Mouse (Mus musculus) cerebral cortex, adult 2 months (tissue): ENCODE measurements around the gene Tmem88.

Experiments used
- WGBS: fragments of 180-500 bp; shearing (Covaris S2); methylation state at CpG from one replicate; pipeline ENCODE4 v1.1.7; 2018; 5-methylcytosine and 5-hydroxymethylcytosine counted together

Gene Tmem88

GRCm38 (mm10) chr11:69416509-69416908, 18.5 kb upstream of the Tmem88 start:
- 5% methylated on average over 4 of the region's 4 CpGs for WGBS

- WGBS: 7% methylated on average over 15 of the region's 25 CpGs
Measured at GRCm38 (mm10) chr11:69415668-69416451, 17.8 kb upstream of the Tmem88 start.

DNA sequence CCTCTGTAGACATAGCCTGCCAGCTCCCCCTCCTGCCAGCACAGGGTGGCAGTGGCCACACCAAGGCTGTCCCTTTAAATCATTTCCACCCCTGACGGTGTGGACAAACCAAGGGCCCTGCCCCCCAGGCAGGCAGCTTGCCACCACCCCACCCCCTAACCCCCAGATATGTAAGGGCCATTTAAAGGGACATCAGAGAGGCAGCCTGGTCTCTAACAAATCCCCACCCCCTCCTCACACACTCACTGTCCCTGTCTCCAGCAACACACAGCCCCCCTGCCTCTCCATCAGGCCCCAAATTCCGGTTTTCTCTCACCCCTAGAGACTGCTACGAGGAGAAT, 17.3 kb upstream of the Tmem88 start:
- WGBS: 7% methylated on average over 3 of the region's 3 CpGs

GRCm38 (mm10) chr11:69414421-69415326, 16.6 kb upstream of the Tmem88 start:
- 51% methylated on average over 4 of the region's 4 CpGs for WGBS

GRCm38 (mm10) chr11:69413221-69414181, 15.5 kb upstream of the Tmem88 start, which contains the start of gene Kdm6b:
Gene Kdm6b (minus strand): TSS chr11:69413675.
- 28% methylated on average over 12 of the region's 12 CpGs for WGBS

- WGBS: 39% methylated on average over 7 of the region's 7 CpGs
Measured at GRCm38 (mm10) chr11:69412548-69412947, 14.5 kb upstream of the Tmem88 start.

DNA sequence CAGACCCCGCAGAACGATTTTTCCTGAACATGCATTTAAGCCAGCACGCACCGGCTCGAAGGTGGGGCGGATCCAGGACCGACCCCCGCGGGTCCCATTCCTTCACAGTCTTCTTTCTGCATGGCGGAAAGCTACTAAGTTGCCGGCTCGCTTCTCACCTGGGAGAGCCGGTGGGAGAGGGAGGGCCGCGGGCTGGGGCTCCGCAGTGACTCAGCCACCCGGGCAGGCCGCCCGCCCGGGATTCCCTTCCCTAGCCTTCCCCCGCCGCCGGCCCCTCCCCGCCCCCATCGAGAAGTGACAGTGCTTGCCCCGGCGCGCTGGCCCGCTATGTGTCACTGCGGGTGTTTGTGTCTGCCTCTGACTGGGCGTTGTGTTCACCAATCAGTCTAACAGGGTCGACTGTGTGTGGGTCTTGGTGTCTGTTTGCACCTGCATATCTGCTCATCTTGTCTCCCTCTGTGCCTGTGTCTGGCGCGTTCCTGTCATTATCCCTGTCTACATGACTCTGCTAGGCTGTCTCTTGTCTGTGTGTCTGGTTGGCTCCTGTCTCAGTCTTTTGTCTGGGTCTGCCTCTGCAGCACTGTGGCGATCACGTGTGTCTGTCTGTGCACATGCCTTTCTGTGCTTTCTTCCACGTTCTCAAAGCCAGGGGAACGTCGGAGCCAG, 13.6 kb upstream of the Tmem88 start:
- WGBS: under 1% methylated on average over 39 of the region's 39 CpGs

DNA sequence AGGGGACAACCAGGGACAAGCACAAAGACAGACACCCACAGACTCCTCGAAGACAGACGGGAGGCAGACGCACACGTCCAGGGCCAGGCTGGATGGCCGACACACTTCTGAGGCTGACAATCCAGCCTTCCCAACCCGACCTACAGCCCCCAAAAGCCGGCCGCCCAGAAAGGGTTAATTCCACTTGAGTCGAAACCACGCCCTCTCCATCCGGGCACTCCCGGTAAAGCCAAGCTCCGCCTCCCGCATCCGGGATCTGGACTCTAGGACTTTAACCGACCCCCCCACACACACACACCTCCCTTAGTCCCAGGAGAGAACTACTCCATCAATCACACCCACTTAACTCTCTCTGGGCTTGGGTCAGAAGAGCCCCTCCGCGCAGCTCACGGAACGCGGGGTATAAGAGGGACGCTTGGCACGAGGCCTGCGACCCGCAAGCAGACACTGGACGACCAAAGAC, 13.1 kb upstream of the Tmem88 start:
- under 1% methylated on average over 26 of the region's 26 CpGs for WGBS

DNA sequence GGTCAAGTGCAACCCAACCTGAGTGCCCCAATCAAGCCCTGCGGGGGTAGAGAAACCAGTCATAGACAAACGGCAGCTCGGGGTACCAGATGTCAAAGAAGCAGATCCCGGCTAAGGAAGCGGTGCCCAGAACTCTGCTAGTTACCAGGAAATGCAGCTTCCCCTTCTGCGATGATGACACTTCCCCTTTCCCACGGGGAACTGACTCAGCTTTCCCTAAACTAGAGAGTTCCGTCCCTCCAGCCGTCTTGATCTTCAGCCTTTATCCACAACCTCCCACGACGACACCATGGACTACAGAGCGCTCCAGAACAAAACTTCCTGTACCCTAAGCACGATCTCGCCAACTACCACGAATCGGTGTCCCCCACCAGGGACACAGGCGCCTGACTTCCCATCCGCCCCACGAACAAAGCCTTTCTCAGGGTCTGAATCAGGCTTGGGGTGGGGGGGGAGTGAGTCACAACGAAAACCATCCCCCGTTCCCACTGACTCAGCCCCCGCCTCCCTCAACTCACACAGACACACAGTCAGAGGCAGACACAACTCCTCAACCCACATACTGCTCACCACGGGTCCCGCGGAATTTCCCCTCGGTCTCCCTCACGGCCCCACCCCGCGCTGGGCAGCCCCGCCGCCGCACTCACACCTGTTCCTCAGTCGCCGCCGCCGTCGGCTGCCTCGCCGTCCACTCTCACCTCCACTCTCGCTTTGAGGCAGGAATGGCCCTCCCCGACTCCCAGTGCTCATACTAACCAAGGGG, 12.5 kb upstream of the Tmem88 start:
- WGBS: under 1% methylated on average over 41 of the region's 41 CpGs

GRCm38 (mm10) chr11:69410045-69410309, 11.9 kb upstream of the Tmem88 start:
- WGBS: 1% methylated on average over 18 of the region's 18 CpGs

DNA sequence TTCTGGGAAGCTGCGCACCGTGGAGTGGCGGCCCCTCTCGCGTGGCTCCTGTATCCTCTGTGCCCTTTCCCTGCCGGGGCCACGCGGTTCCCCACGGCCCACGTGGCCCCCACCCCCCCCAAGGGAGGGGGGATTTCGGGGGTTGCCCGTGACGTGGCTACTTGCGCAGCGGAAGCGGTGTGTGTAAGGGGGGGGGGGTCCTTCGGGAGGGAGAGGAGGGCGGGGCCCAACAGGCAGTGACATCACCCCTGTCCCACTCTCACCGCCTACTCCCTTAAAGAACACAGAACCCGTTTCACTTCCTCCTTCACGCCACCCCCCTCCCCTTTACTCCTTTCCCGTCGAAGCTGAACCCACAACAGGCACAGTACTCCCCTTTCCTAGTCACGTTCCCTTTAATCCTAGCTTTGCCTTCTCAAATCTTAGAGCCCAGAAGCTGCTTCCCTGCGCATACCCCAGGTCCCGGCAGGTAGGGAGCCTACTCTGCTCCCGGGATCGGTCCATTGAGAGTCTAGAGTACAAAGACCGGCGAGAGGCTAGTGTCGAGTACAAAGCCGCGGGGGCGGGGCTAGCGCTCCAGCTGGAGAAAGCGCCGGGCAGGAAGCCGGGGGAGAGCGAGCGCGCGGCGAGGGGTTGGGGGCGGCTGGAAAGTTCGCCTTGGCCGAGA, 11.5 kb upstream of the Tmem88 start:
- WGBS: 1% methylated on average over 46 of the region's 46 CpGs

GRCm38 (mm10) chr11:69408541-69409377, 10.7 kb upstream of the Tmem88 start:
- WGBS: under 1% methylated on average over 33 of the region's 33 CpGs

- WGBS: 51% methylated on average over 4 of the region's 4 CpGs
Measured at GRCm38 (mm10) chr11:69407724-69408004, 9.6 kb upstream of the Tmem88 start.

GRCm38 (mm10) chr11:69406867-69407723, 9.1 kb upstream of the Tmem88 start:
- WGBS: 84% methylated on average over 16 of the region's 16 CpGs

GRCm38 (mm10) chr11:69406282-69406681, 8.2 kb upstream of the Tmem88 start:
- 90% methylated on average over 19 of the region's 19 CpGs for WGBS

DNA sequence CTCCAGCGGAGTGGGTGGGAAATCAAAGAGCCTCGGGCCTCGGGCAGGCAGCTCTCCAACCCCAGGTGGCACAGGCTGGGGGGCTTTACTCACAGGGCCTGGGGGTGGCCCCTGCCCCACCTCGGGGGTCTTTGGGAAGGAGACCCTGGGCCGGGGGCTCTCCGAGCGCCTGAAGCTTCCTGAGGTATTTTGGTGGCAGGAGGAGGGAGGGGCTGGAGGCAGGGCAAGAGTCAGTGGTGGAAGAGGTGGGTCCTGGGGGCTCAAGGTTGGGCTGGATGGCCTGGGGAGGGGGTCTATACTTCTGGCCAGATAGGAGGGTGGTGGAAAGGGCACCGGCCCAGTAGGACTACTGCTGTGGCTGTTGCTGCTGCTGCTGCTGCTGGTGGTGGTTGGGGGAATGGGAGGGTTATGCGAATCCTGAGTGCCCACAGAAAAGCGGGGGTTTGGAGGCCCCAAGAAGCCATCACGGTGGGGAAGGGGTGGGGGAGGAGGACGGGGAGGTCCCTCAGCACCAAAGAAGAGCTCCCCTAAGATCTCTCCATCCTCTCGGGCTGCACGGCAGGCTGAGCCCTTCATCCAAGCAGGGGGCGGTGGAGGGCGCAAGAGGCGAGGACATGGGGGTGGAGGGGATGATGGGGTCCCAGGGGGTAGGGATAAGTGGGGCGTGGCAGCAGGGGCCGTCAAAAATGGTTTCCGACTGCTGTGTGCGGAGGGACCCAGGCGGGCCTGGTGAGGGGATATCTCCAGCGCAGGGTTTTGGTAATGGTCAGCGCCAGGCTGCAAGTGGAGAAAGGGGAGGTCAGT, 7.6 kb upstream of the Tmem88 start:
- 83% methylated on average over 24 of the region's 24 CpGs for WGBS

- 87% methylated on average over 23 of the region's 24 CpGs for WGBS
Measured at GRCm38 (mm10) chr11:69404595-69405396, 6.8 kb upstream of the Tmem88 start.
